Mouse (Mus musculus) G1E (cell line): ENCODE results near the gene Zan.

Source experiments
- CTCF ChIP-seq: IDR thresholded peaks from 2 replicates; pipeline ENCODE4 v1.5.1; 2012; ENCODE audit warnings: low read depth, low read length, inconsistent platforms, mixed read lengths
- GATA2 ChIP-seq: IDR thresholded peaks from 2 replicates; pipeline ENCODE4 v1.6.1; 2012; ENCODE audit warnings: low read depth, low read length, inconsistent platforms, borderline replicate concordance

GRCm38 (mm10) chr5:137510014-137510501 is 33.2 kb upstream of the Zan start:
- TF ChIP-seq CTCF (no peak), GATA2 (no peak)
